Mouse (Mus musculus) liver, adult 10 weeks (tissue): ENCODE data around the gene Ncan. TPM values are rescaled to one million over a fixed set of nuclear protein-coding genes. Genes with fewer than 3 reads are reported as not detected.

Experiments
- polyA plus RNA-seq: library from polyadenylated mRNA; stranded (reverse); fragments of 350-450 nt; fragmentation: Illumina TruSeq; extraction: RNeasy Lipid Tissue Mini Kit (QIAGEN cat#74804); gene quantifications from one replicate; pipeline ENCODE4 v1.2.3, GENCODE M21; 2014; ENCODE audit warnings: low read depth, low replicate concordance

Ncan gene
- polyA plus RNA-seq = not detected

GRCm38 (mm10) chr8:70120667-70121066 lies at the start of gene Ncan:
Gene Ncan, minus strand, starts transcription at chr8:70120873.

GRCm38 (mm10) chr8:70139026-70139857 lies 18.6 kb upstream of the Ncan start, which contains the start of the genes Rfxank, Borcs8 and Mef2b:
Gene Rfxank, minus strand, starts transcription at chr8:70139154.
Gene Borcs8, plus strand, starts transcription at chr8:70139499.
Gene Mef2b, plus strand, starts transcription at chr8:70139711.

GRCm38 (mm10) chr8:70131166-70131883 lies 10.7 kb upstream of the Ncan start, which contains the start of gene Nr2c2ap:
Gene Nr2c2ap, plus strand, starts transcription at chr8:70131333.

GRCm38 (mm10) chr8:70083285-70083684 lies 37.4 kb downstream of the Ncan start, which contains the start of gene Hapln4:
Gene Hapln4, plus strand, starts transcription at chr8:70083457.

GRCm38 (mm10) chr8:70072441-70073069 lies 48.1 kb downstream of the Ncan start, which contains the start of gene Tm6sf2:
Gene Tm6sf2, plus strand, starts transcription at chr8:70072924.

Other genes with a start within 250 kb of the Ncan start
- not detected for gene Cilp2, start 233.2 kb downstream of the Ncan start, polyA plus RNA-seq
- not detected for gene Tssk6, start 218.7 kb downstream of the Ncan start, polyA plus RNA-seq
- 2.1 TPM for gene Ndufa13, start 218.3 kb downstream of the Ncan start, polyA plus RNA-seq
- not detected for gene Yjefn3, start 218.2 kb downstream of the Ncan start, polyA plus RNA-seq
- 3.9 TPM for gene Gatad2a, start 124.5 kb downstream of the Ncan start, polyA plus RNA-seq
- 4.5 TPM for gene Mau2, start 78.1 kb downstream of the Ncan start, polyA plus RNA-seq
- 3.7 TPM for gene Sugp1, start 78.1 kb downstream of the Ncan start, polyA plus RNA-seq
- 11.7 TPM for gene Tm6sf2, start 47.9 kb downstream of the Ncan start, polyA plus RNA-seq
- 1.4 TPM for gene Hapln4, start 37.4 kb downstream of the Ncan start, polyA plus RNA-seq
- gene Nr2c2ap, start 10.5 kb upstream of the Ncan start, polyA plus RNA-seq = 2.1 TPM
- gene Rfxank, start 18.3 kb upstream of the Ncan start, polyA plus RNA-seq = 1.4 TPM
- gene Borcs8, start 18.6 kb upstream of the Ncan start, polyA plus RNA-seq = 5.6 TPM
- gene Mef2b, start 18.8 kb upstream of the Ncan start, polyA plus RNA-seq = not detected
- gene Tmem161a, start 51.5 kb upstream of the Ncan start, polyA plus RNA-seq = 3.0 TPM
- gene Slc25a42, start 91.4 kb upstream of the Ncan start, polyA plus RNA-seq = 12.2 TPM
- 2.6 TPM for gene Sugp2, start 113.4 kb upstream of the Ncan start, polyA plus RNA-seq
- 0.87 TPM for gene Armc6, start 113.6 kb upstream of the Ncan start, polyA plus RNA-seq
- not detected for gene Homer3, start 162.0 kb upstream of the Ncan start, polyA plus RNA-seq
- 3.4 TPM for gene Ddx49, start 181.6 kb upstream of the Ncan start, polyA plus RNA-seq
- gene Cope, start 181.6 kb upstream of the Ncan start, polyA plus RNA-seq = 4.9 TPM
- not detected for gene Cers1, start 194.9 kb upstream of the Ncan start, polyA plus RNA-seq
- gene Gdf1, start 208.9 kb upstream of the Ncan start, polyA plus RNA-seq = not detected
- 2.4 TPM for gene Upf1, start 232.4 kb upstream of the Ncan start, polyA plus RNA-seq